Mouse (Mus musculus): ENCODE measurements around the gene Fam107a. TPM values are rescaled to one million over a fixed set of nuclear protein-coding genes. Genes with fewer than 3 reads are reported as not detected.

Gene Fam107a
- polyA plus RNA-seq, 1 experiment from 2014 or later, result 4.0 TPM

GRCm38 (mm10) chr14:8342509-8343106 lies 24.8 kb upstream of the Fam107a start:
- Histone ChIP-seq H3K4me2 (replicated peaks; ENCODE audit: low read depth, low read length) (no peak overlapping the region), H3K4me1 (ENCODE audit: control insufficient read depth, insufficient read depth, low read length) (no peaks in the 10 kb centered on the region), H3K9me3 (ENCODE audit: control insufficient read depth, low read length) (no peaks in the 10 kb centered on the region), H3K9ac (ENCODE audit: low read depth, low read length) (no peak overlapping the region), H3K27ac (ENCODE audit: low read depth, low read length) (no peak overlapping the region), H3K4me3 (ENCODE audit: low read length) (no peak overlapping the region), H3K27me3 (ENCODE audit: control insufficient read depth, insufficient read depth, low read length) (no peaks in the 10 kb centered on the region), H3K36me3 (ENCODE audit: control insufficient read depth, insufficient read depth, low read length) (no peaks in the 10 kb centered on the region)
- 69% methylated on average over 4 of the region's 5 CpGs for WGBS
- ATAC-seq (ENCODE audit: low FRiP score, low TSS enrichment), result no peak

- Histone ChIP-seq H3K9ac (ENCODE audit: low read depth, low read length) (no peak overlapping the region), H3K36me3 (ENCODE audit: control insufficient read depth, insufficient read depth, low read length) (no peaks in the 10 kb centered on the region), H3K4me3 (ENCODE audit: low read length) (no peak overlapping the region), H3K27me3 (ENCODE audit: control insufficient read depth, insufficient read depth, low read length) (no peaks in the 10 kb centered on the region), H3K4me1 (ENCODE audit: control insufficient read depth, insufficient read depth, low read length) (0 out of 2 replicates have a peak, but pooled peaks cover 9% of the 10 kb centered on the region), H3K27ac (ENCODE audit: low read depth, low read length) (no peak overlapping the region), H3K4me2 (replicated peaks; ENCODE audit: low read depth, low read length) (no peak overlapping the region), H3K9me3 (ENCODE audit: control insufficient read depth, low read length) (no peaks in the 10 kb centered on the region)
- no peak for ATAC-seq (ENCODE audit: low FRiP score, low TSS enrichment)
- WGBS, result 75% methylated on average over 4 of the region's 4 CpGs
Observed at GRCm38 (mm10) chr14:8340226-8340625, 22.4 kb upstream of the Fam107a start.

- Histone ChIP-seq H3K27ac (ENCODE audit: low read depth, low read length) (peak overlapping the region; percentile 42), H3K36me3 (ENCODE audit: control insufficient read depth, insufficient read depth, low read length) (no peaks in the 10 kb centered on the region), H3K4me1 (ENCODE audit: control insufficient read depth, insufficient read depth, low read length) (peaks cover 25% of the 10 kb centered on the region; the same call in 1 of the 2 replicates), H3K4me2 (replicated peaks; ENCODE audit: low read depth, low read length) (no peak overlapping the region), H3K4me3 (ENCODE audit: low read length) (no peak overlapping the region), H3K9ac (ENCODE audit: low read depth, low read length) (no peak overlapping the region), H3K27me3 (ENCODE audit: control insufficient read depth, insufficient read depth, low read length) (no peaks in the 10 kb centered on the region), H3K9me3 (ENCODE audit: control insufficient read depth, low read length) (no peaks in the 10 kb centered on the region)
- 5% methylated on average over 10 of the region's 10 CpGs for WGBS
- peak; percentile 84 for ATAC-seq (ENCODE audit: low FRiP score, low TSS enrichment)
Observed at GRCm38 (mm10) chr14:8335947-8336346, 18.1 kb upstream of the Fam107a start.

GRCm38 (mm10) chr14:8334511-8334910 lies 16.7 kb upstream of the Fam107a start:
- H3K4me3 ChIP-seq (ENCODE audit: low read length), result no peak overlapping the region
- no peaks in the 10 kb centered on the region for H3K36me3 ChIP-seq (ENCODE audit: control insufficient read depth, insufficient read depth, low read length)
- no peak for ATAC-seq (ENCODE audit: low FRiP score, low TSS enrichment)
- WGBS, result 84% methylated on average over 3 of the region's 3 CpGs
- H3K4me2 ChIP-seq (replicated peaks; ENCODE audit: low read depth, low read length), result no peak overlapping the region
- H3K9me3 ChIP-seq (ENCODE audit: control insufficient read depth, low read length), result no peaks in the 10 kb centered on the region
- no peak overlapping the region for H3K27ac ChIP-seq (ENCODE audit: low read depth, low read length)
- no peaks in the 10 kb centered on the region for H3K27me3 ChIP-seq (ENCODE audit: control insufficient read depth, insufficient read depth, low read length)
- H3K4me1 ChIP-seq (ENCODE audit: control insufficient read depth, insufficient read depth, low read length), result peaks cover 29% of the 10 kb centered on the region; the same call in 1 of the 2 replicates
- no peak overlapping the region for H3K9ac ChIP-seq (ENCODE audit: low read depth, low read length)

- no peak; the same call in 1 of the 2 replicates for ATAC-seq (ENCODE audit: low FRiP score, low TSS enrichment)
- Histone ChIP-seq H3K4me3 (ENCODE audit: low read length) (no peak overlapping the region), H3K4me1 (ENCODE audit: control insufficient read depth, insufficient read depth, low read length) (peaks cover 31% of the 10 kb centered on the region; the same call in 1 of the 2 replicates), H3K36me3 (ENCODE audit: control insufficient read depth, insufficient read depth, low read length) (no peaks in the 10 kb centered on the region), H3K27me3 (ENCODE audit: control insufficient read depth, insufficient read depth, low read length) (no peaks in the 10 kb centered on the region), H3K27ac (ENCODE audit: low read depth, low read length) (peak overlapping the region; percentile 71), H3K9ac (ENCODE audit: low read depth, low read length) (no peak overlapping the region), H3K4me2 (replicated peaks; ENCODE audit: low read depth, low read length) (no peak overlapping the region), H3K9me3 (ENCODE audit: control insufficient read depth, low read length) (no peaks in the 10 kb centered on the region)
- WGBS, result 64% methylated on average over 11 of the region's 11 CpGs
Observed at GRCm38 (mm10) chr14:8332314-8333252, 14.8 kb upstream of the Fam107a start.

GRCm38 (mm10) chr14:8331307-8331905 lies 13.6 kb upstream of the Fam107a start:
- H3K9me3 ChIP-seq (ENCODE audit: control insufficient read depth, low read length), result no peaks in the 10 kb centered on the region
- H3K27ac ChIP-seq (ENCODE audit: low read depth, low read length), result peak overlapping the region; percentile 71
- no peak overlapping the region for H3K9ac ChIP-seq (ENCODE audit: low read depth, low read length)
- peak; percentile 55 for ATAC-seq (ENCODE audit: low FRiP score, low TSS enrichment)
- H3K4me3 ChIP-seq (ENCODE audit: low read length), result no peak overlapping the region
- peak overlapping the region; percentile 5; the same call in 1 of the 2 replicates for H3K4me2 ChIP-seq (replicated peaks; ENCODE audit: low read depth, low read length)
- H3K4me1 ChIP-seq (ENCODE audit: control insufficient read depth, insufficient read depth, low read length), result peaks cover 38% of the 10 kb centered on the region
- 34% methylated on average over 14 of the region's 14 CpGs for WGBS
- no peaks in the 10 kb centered on the region for H3K36me3 ChIP-seq (ENCODE audit: control insufficient read depth, insufficient read depth, low read length)
- H3K27me3 ChIP-seq (ENCODE audit: control insufficient read depth, insufficient read depth, low read length), result no peaks in the 10 kb centered on the region

- H3K4me1 ChIP-seq (ENCODE audit: control insufficient read depth, insufficient read depth, low read length), result peaks cover 31% of the 10 kb centered on the region
- H3K9ac ChIP-seq (ENCODE audit: low read depth, low read length), result no peak overlapping the region
- no peaks in the 10 kb centered on the region for H3K36me3 ChIP-seq (ENCODE audit: control insufficient read depth, insufficient read depth, low read length)
- ATAC-seq (ENCODE audit: low FRiP score, low TSS enrichment), result no peak
- WGBS, result 44% methylated on average over 6 of the region's 6 CpGs
- no peaks in the 10 kb centered on the region for H3K9me3 ChIP-seq (ENCODE audit: control insufficient read depth, low read length)
- no peak overlapping the region for H3K4me3 ChIP-seq (ENCODE audit: low read length)
- no peak overlapping the region for H3K27ac ChIP-seq (ENCODE audit: low read depth, low read length)
- H3K4me2 ChIP-seq (replicated peaks; ENCODE audit: low read depth, low read length), result no peak overlapping the region
- H3K27me3 ChIP-seq (ENCODE audit: control insufficient read depth, insufficient read depth, low read length), result no peaks in the 10 kb centered on the region
Observed at GRCm38 (mm10) chr14:8330390-8330789, 12.6 kb upstream of the Fam107a start.

- Histone ChIP-seq H3K27me3 (ENCODE audit: control insufficient read depth, insufficient read depth, low read length) (no peaks in the 10 kb centered on the region), H3K9me3 (ENCODE audit: control insufficient read depth, low read length) (no peaks in the 10 kb centered on the region), H3K4me2 (replicated peaks; ENCODE audit: low read depth, low read length) (no peak overlapping the region), H3K36me3 (ENCODE audit: control insufficient read depth, insufficient read depth, low read length) (no peaks in the 10 kb centered on the region), H3K4me1 (ENCODE audit: control insufficient read depth, insufficient read depth, low read length) (peaks cover 28% of the 10 kb centered on the region), H3K27ac (ENCODE audit: low read depth, low read length) (0 out of 2 replicates have a peak overlapping the region, but pooled peaks have one; percentile 12), H3K9ac (ENCODE audit: low read depth, low read length) (no peak overlapping the region), H3K4me3 (ENCODE audit: low read length) (no peak overlapping the region)
- 79% methylated on average over 4 of the region's 4 CpGs for WGBS
- ATAC-seq (ENCODE audit: low FRiP score, low TSS enrichment), result no peak
Observed at GRCm38 (mm10) chr14:8329552-8329951, 11.7 kb upstream of the Fam107a start.
